In genomic region chr8:78162763-78163508, GRCm38 (mm10) we compare ENCODE assay signal across 23 mouse cellular contexts. TPM values are rescaled to one million over a fixed set of nuclear protein-coding genes. Genes with fewer than 3 reads are reported as not detected.
"Had no signal": no experiment of that assay in that cellular context is flagged by ENCODE, and none has a peak within 500 bp of the region (broad histone marks: within the 10 kb centered on the region; RNA-seq: fewer than 3 reads in every experiment).

No protein-coding gene starts in this region.

- H3K9ac ChIP-seq: heart, embryonic 13.5 days; heart, embryonic 15.5 days; hindbrain, embryonic 13.5 days; hindbrain, embryonic 15.5 days; kidney, embryonic 15.5 days; limb, embryonic 13.5 days; limb, embryonic 15.5 days; liver, embryonic 13.5 days had no signal

- DNase-seq: gastrocnemius, postnatal 14 days; gastrocnemius, postnatal 36 days; heart, adult 18-20 months; heart, postnatal 14 days; heart, postnatal 36 days; kidney, adult 11 months; kidney, adult 2 months; kidney, adult 9 months; kidney, postnatal 14 days; liver, embryonic 13.5 days had no signal

- H3K4me1 ChIP-seq: heart, embryonic 10.5 days; heart, embryonic 15.5 days; hindbrain, embryonic 15.5 days; limb, embryonic 15.5 days; liver, embryonic 13.5 days had no signal

- H3K4me2 ChIP-seq: heart, embryonic 13.5 days; heart, embryonic 15.5 days; hindbrain, embryonic 13.5 days; hindbrain, embryonic 15.5 days; kidney, embryonic 15.5 days; limb, embryonic 13.5 days; limb, embryonic 15.5 days; liver, embryonic 13.5 days had no signal

- H3K27me3 ChIP-seq: heart, embryonic 13.5 days; heart, embryonic 15.5 days; hindbrain, embryonic 13.5 days; kidney, embryonic 15.5 days; limb, embryonic 13.5 days; limb, embryonic 15.5 days; liver, embryonic 13.5 days had no signal

- ATAC-seq: hindbrain, postnatal 0 days had no signal

- H3K36me3 ChIP-seq: heart, embryonic 10.5 days; heart, embryonic 13.5 days; heart, embryonic 15.5 days; hindbrain, embryonic 13.5 days; hindbrain, embryonic 15.5 days; kidney, embryonic 15.5 days; limb, embryonic 13.5 days; limb, embryonic 15.5 days; liver, embryonic 13.5 days had no signal

- H3K27ac ChIP-seq: heart, embryonic 10.5 days; heart, embryonic 13.5 days; heart, embryonic 15.5 days; hindbrain, embryonic 13.5 days; hindbrain, embryonic 15.5 days; hindbrain, postnatal 0 days; kidney, embryonic 15.5 days; kidney, postnatal 0 days; limb, embryonic 13.5 days; limb, embryonic 15.5 days; liver, embryonic 13.5 days had no signal

- H3K9me3 ChIP-seq: heart, embryonic 10.5 days; heart, embryonic 13.5 days; heart, embryonic 15.5 days; hindbrain, embryonic 13.5 days; hindbrain, embryonic 15.5 days; kidney, embryonic 15.5 days; limb, embryonic 13.5 days; limb, embryonic 15.5 days; liver, embryonic 13.5 days had no signal

- H3K4me3 ChIP-seq: heart, embryonic 10.5 days; heart, embryonic 13.5 days; heart, embryonic 15.5 days; hindbrain, embryonic 13.5 days; hindbrain, embryonic 15.5 days; kidney, embryonic 15.5 days; limb, embryonic 13.5 days; limb, embryonic 15.5 days; liver, embryonic 13.5 days had no signal

RNA-seq across cellular contexts. Expression of gene Ttc29, which starts 50.2 kb away (rescaled TPM):
- polyA plus RNA-seq: heart, embryonic 10.5 days; heart, embryonic 13.5 days; kidney, adult 2 months; kidney, embryonic 15.5 days; large intestine, adult 2 months; limb, embryonic 11.5 days; liver, adult 2 months; liver, embryonic 13.5 days had no signal
